Mouse (Mus musculus): Measurements from ENCODE around the gene Zmynd11.

DNA sequence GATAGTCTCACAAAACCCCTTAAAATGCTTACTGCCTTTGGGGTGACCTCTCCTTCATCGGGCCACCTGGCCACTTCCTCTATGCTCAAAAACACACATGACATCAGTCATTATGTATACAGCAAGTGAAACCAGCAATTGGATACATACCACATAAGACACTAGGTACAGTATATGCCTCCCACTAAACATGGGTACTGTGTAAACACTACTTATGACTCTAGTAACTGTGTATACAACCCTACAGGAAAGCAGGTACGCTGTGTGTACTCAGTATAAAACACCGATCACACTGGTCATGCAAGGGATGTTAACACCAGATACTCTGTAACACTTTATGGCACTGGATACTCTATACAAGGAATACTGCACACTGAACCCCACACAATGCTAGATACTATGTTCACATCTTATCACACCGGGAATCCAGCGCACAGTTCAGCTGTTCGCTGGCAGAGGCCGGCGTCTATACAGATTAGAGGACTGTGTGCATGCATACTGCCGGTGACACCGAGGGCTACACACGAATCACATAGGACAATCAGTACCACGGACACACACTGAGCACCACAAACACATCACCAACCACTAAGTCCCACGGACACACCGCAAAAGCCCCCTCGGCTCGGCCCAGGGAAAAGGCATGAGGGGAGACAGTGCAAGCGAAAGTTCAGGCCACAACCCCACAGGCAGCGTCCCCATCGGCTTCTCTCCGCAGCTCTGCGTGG is 1.9 kb downstream of the Zmynd11 start:
- TF ChIP-seq GATA1 (IDR thresholded peaks at IDR 0.05; ENCODE audit: borderline replicate concordance, low read length) (no peak), FLI1 (IDR thresholded peaks at IDR 0.05; ENCODE audit: low read length) (no peak)

All from megakaryocyte, embryonic 14.5 days (primary cell).